Mouse (Mus musculus) neutrophil, adult 5-6 weeks (primary cell): ENCODE measurements around the gene Olfr270. TPM values are rescaled to one million over a fixed set of nuclear protein-coding genes. Genes with fewer than 3 reads are reported as not detected.

Experiments
- total RNA-seq: library from RNA; stranded (forward); fragments of 200-1000 nt; gene quantifications from 2 replicates; pipeline ENCODE4 v1.2.3, GENCODE M21; 2017

Olfr270 gene
- total RNA-seq, 1 experiment from 2014 or later = not detected

Other genes with a start within 250 kb of the Olfr270 start
- gene Olfr275, start 149.9 kb upstream of the Olfr270 start, total RNA-seq = not detected in 2 replicates
- not detected in 2 replicates for gene Olfr273, start 105.3 kb upstream of the Olfr270 start, total RNA-seq
- not detected in 2 replicates for gene Olfr272, start 45.4 kb upstream of the Olfr270 start, total RNA-seq
- gene Nipsnap3a, start 24.7 kb downstream of the Olfr270 start, total RNA-seq = not detected in 2 replicates
- 29.2 and 30.7 TPM in 2 replicates for gene Nipsnap3b, start 47.3 kb downstream of the Olfr270 start, total RNA-seq
- 75.5 and 86.1 TPM in 2 replicates for gene Abca1, start 195.3 kb downstream of the Olfr270 start, total RNA-seq